Mouse (Mus musculus) kidney, adult 18-20 months (tissue): ENCODE results near the gene Adipoq.
"Not testable (repeated sequence)": the region's sequence is repeated elsewhere in the genome, so short reads cannot be mapped to it uniquely, and the experiment has no call there.

Experiments used
- DNase-seq: peaks from one replicate; pipeline ENCODE4 v3.0.0; 2021

The Adipoq gene

GRCm38 (mm10) chr16:23166646-23167045, 20.3 kb downstream of the Adipoq start:
- no peak for DNase-seq

- DNase-seq = no peak
These were observed 20.7 kb downstream of the Adipoq start for GRCm38 (mm10) chr16:23167079-23167478.

GRCm38 (mm10) chr16:23170813-23171212, 24.5 kb downstream of the Adipoq start:
- no peak for DNase-seq

GRCm38 (mm10) chr16:23173904-23174303, 27.6 kb downstream of the Adipoq start:
- DNase-seq = no peak

- no peak for DNase-seq
These were observed 28.5 kb downstream of the Adipoq start for GRCm38 (mm10) chr16:23174855-23175254.

GRCm38 (mm10) chr16:23175956-23176355, 29.6 kb downstream of the Adipoq start:
- no peak for DNase-seq

- DNase-seq = no peak
These were observed 31.5 kb downstream of the Adipoq start for GRCm38 (mm10) chr16:23177856-23178255.

- DNase-seq = no peak
These were observed 32.5 kb downstream of the Adipoq start for GRCm38 (mm10) chr16:23178796-23179195.

- not testable (repeated sequence) for DNase-seq
These were observed 33.1 kb downstream of the Adipoq start for GRCm38 (mm10) chr16:23179436-23179835.

- DNase-seq = no peak
These were observed 34.7 kb downstream of the Adipoq start for GRCm38 (mm10) chr16:23181054-23181453.

- DNase-seq = no peak
These were observed 35.2 kb downstream of the Adipoq start for GRCm38 (mm10) chr16:23181487-23181886.

- DNase-seq = no peak
These were observed 35.7 kb downstream of the Adipoq start for GRCm38 (mm10) chr16:23181942-23182597.

- no peak for DNase-seq
These were observed 39.5 kb downstream of the Adipoq start for GRCm38 (mm10) chr16:23185824-23186223.

- no peak for DNase-seq
These were observed 40.1 kb downstream of the Adipoq start for GRCm38 (mm10) chr16:23186418-23186817.

GRCm38 (mm10) chr16:23187983-23188382, 41.6 kb downstream of the Adipoq start:
- DNase-seq = no peak

- no peak for DNase-seq
These were observed 43.3 kb downstream of the Adipoq start for GRCm38 (mm10) chr16:23189612-23190011.

- DNase-seq = no peak
These were observed 45.4 kb downstream of the Adipoq start for GRCm38 (mm10) chr16:23191560-23192242.

GRCm38 (mm10) chr16:23195618-23196017, 49.3 kb downstream of the Adipoq start:
- DNase-seq = no peak

- DNase-seq = no peak
These were observed 50.0 kb downstream of the Adipoq start for GRCm38 (mm10) chr16:23196296-23196695.

GRCm38 (mm10) chr16:23196791-23197190, 50.5 kb downstream of the Adipoq start:
- no peak for DNase-seq

- DNase-seq = no peak
These were observed 55.2 kb downstream of the Adipoq start for GRCm38 (mm10) chr16:23201498-23201897.
